Comparison of ENCODE assay signal across 8 mouse cellular contexts in the genomic region with DNA sequence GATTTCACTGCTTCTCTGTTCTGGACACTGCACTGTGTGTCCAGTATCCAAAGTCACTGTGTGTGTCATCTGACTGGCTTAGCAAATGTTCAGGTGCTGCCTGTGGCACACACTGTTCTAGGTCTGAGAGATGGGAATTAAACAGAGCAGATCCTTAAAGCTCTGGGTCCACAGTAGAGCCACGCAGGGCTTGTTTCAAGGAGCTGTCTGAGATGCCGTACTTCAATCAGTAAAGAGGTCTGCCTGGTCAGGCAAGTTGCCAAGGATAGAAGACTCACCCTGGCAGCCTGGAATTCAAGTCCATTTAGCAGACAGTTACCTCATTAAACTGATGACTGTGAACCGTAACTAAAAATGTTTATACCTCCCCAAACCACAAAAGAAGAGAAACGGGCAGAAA.
DNase-seq lines count a peak whose midpoint lies in the region; ATAC-seq and TF ChIP-seq lines count a peak whose summit lies in the region.
"Had no signal": no experiment of that assay in that cellular context is flagged by ENCODE, and none has a peak within 500 bp of the region (broad histone marks: within the 10 kb centered on the region; RNA-seq: fewer than 3 reads in every experiment).

No protein-coding gene starts in this region.

- no peaks in the 10 kb centered on the region for H3K9me3 ChIP-seq in hindbrain, postnatal 0 days (ENCODE audit: low read length)

- TF ChIP-seq POLR2A in cerebellum, adult 2 months (IDR thresholded peaks at IDR 0.05; ENCODE audit: borderline replicate concordance, insufficient read depth, low read length) = no peak

- H3K4me2 ChIP-seq in hindbrain, postnatal 0 days (ENCODE audit: low read depth, low read length) = no peak overlapping the region

- no peaks in the 10 kb centered on the region for H3K36me3 ChIP-seq in hindbrain, postnatal 0 days (ENCODE audit: insufficient read depth, low read length)

- H3K4me1 ChIP-seq in hindbrain, postnatal 0 days (ENCODE audit: insufficient read depth, low read length) = 0 out of 2 replicates have a peak, but pooled peaks cover 3% of the 10 kb centered on the region
- H3K4me1 ChIP-seq in cerebellum, adult 2 months (ENCODE audit: control insufficient read depth, insufficient read depth, low read length) = no peaks in the 10 kb centered on the region; the same call in 1 of the 2 replicates

- no peak for TF ChIP-seq CTCF in Patski (IDR thresholded peaks at IDR 0.05)
- TF ChIP-seq CTCF in hindbrain, postnatal 0 days (IDR thresholded peaks at IDR 0.05; ENCODE audit: low read depth) = no peak
- no peak for TF ChIP-seq CTCF in left cerebral cortex, adult 2 months (IDR thresholded peaks at IDR 0.05)
- no peak for TF ChIP-seq CTCF in cerebellum, adult 2 months (IDR thresholded peaks at IDR 0.05; ENCODE audit: borderline replicate concordance, insufficient read depth, low read depth, low read length)

- CTCF ChIA-PET in Patski (lab: Charles Lee) = interaction anchor here (1.4 to 1.8 kb wide), 3 partner anchors 14 to 113 kb away, joined by 4 to 5 read pairs (median 5); a partner anchor contains a TSS

- H3K4me3 ChIP-seq in hindbrain, postnatal 0 days (ENCODE audit: low read length) = no peak overlapping the region
- H3K4me3 ChIP-seq in left cerebral cortex, adult 2 months = no peak overlapping the region
- H3K4me3 ChIP-seq in cerebellum, adult 2 months (replicated peaks; ENCODE audit: insufficient read depth, low read depth, low read length) = no peak overlapping the region

- peak; percentile 68 for DNase-seq in 416B (ENCODE audit: low read depth)
- peak; percentile 96 for DNase-seq in Patski (ENCODE audit: low read depth, low spot score)
- DNase-seq in hindbrain, postnatal 0 days (ENCODE audit: low spot score) = peak; percentile 37
- DNase-seq in lung, postnatal 25 days (ENCODE audit: low spot score) = peak; percentile 24
- no peak for DNase-seq in left cerebral cortex, adult 2 months (ENCODE audit: extremely low spot score in 1 of 2, low spot score in 2 of 2)
- no peak for DNase-seq in frontal cortex, postnatal 25 days (ENCODE audit: low spot score in 2 of 2)
- no peak for DNase-seq in cerebellum, adult 2 months
- DNase-seq: gastrocnemius, postnatal 25 days had no signal

- peak; percentile 84 for ATAC-seq in Patski
- ATAC-seq in hindbrain, postnatal 0 days = 0 out of 2 replicates have a peak, but pooled peaks have one; percentile 43

- WGBS in hindbrain, postnatal 0 days = 33% methylated on average over 4 of the region's 4 CpGs
- 11% methylated on average over 4 of the region's 4 CpGs for WGBS in cerebellum, adult 2 months

- no peak overlapping the region for H3K9ac ChIP-seq in hindbrain, postnatal 0 days (replicated peaks; ENCODE audit: low read length)

- intact Hi-C loops in left cerebral cortex, adult 2 months (cut with DNase I) = loop anchor here (10.0 kb wide), 1 partner anchor 372 kb away; no protein-coding TSS in a partner anchor

- H3K27ac ChIP-seq in hindbrain, postnatal 0 days = no peak overlapping the region
- H3K27ac ChIP-seq in left cerebral cortex, adult 2 months = no peak overlapping the region
- H3K27ac ChIP-seq in cerebellum, adult 2 months (ENCODE audit: insufficient read depth, low read length) = no peak overlapping the region

- in situ Hi-C loops in Patski (cut with MboI; ENCODE audit: low pct_unique_long_range_greater_than_20kb) = no loop called here

- POLR2A ChIA-PET in Patski (lab: Charles Lee) = no interaction called here

- H3K27me3 ChIP-seq in Patski = no peaks in the 10 kb centered on the region
- H3K27me3 ChIP-seq in hindbrain, postnatal 0 days (ENCODE audit: insufficient read depth, low read length) = no peaks in the 10 kb centered on the region
- no peaks in the 10 kb centered on the region; the same call in 1 of the 2 replicates for H3K27me3 ChIP-seq in cerebellum, adult 2 months (ENCODE audit: control insufficient read depth, insufficient read depth, low read length)

Comparison
In these comparisons a context has a peak if more than half of its experiments do, and no peak if none do; other contexts are left out.
1. DNase-seq: peak in 416B (single experiment), Patski (single experiment), hindbrain, postnatal 0 days (single experiment) and lung, postnatal 25 days (single experiment); none in left cerebral cortex, adult 2 months (0 of 2), frontal cortex, postnatal 25 days (0 of 2) and cerebellum, adult 2 months (0 of 2).